Mouse (Mus musculus) limb, embryonic 13.5 days (tissue): Measurements from ENCODE around the gene Wwc1. TPM values are rescaled to one million over a fixed set of nuclear protein-coding genes. Genes with fewer than 3 reads are reported as not detected.
A peak's percentile ranks its signal among the peaks of the same experiment; 100 is the strongest.
"Not testable (repeated sequence)": the region's sequence is repeated elsewhere in the genome, so short reads cannot be mapped to it uniquely, and the experiment has no call there.

Source experiments
- ATAC-seq: fragments of 200-750 bp; cut with Nextera tagmentation; 2 replicates; pipeline ENCODE4 v1.8.0; 2017; ENCODE audit warnings: low read depth, moderate number of reproducible peaks, moderate TSS enrichment; ENCODE audit not compliant: low FRiP score
- H3K27ac ChIP-seq: fragments of 300-500 bp; sonication (generic); 2 replicates; pipeline ENCODE4 v1.5.1; 2015; ENCODE audit warnings: inconsistent platforms, mild to moderate bottlenecking, moderate library complexity
- H3K27me3 ChIP-seq: fragments of 300-500 bp; sonication (generic); 2 replicates; pipeline ENCODE4 v1.6.1; 2015; ENCODE audit warnings: mild to moderate bottlenecking, inconsistent platforms
- H3K36me3 ChIP-seq: fragments of 300-500 bp; sonication (generic); 2 replicates; pipeline ENCODE4 v1.6.1; 2015; ENCODE audit warnings: inconsistent platforms, mild to moderate bottlenecking, moderate library complexity
- H3K4me1 ChIP-seq: fragments of 300-500 bp; sonication (generic); 2 replicates; pipeline ENCODE4 v1.6.1; 2015; ENCODE audit warnings: inconsistent platforms
- H3K4me2 ChIP-seq: fragments of 300-500 bp; sonication (generic); replicated peaks from 2 replicates; pipeline ENCODE4 v1.6.1; 2015; ENCODE audit warnings: inconsistent platforms, mild to moderate bottlenecking, moderate library complexity
- H3K4me3 ChIP-seq: fragments of 300-500 bp; sonication (generic); 2 replicates; pipeline ENCODE4 v1.5.1; 2015; ENCODE audit warnings: moderate library complexity, mild to moderate bottlenecking, inconsistent platforms
- H3K9ac ChIP-seq: fragments of 300-500 bp; sonication (generic); 2 replicates; pipeline ENCODE4 v1.6.1; 2015; ENCODE audit warnings: mild to moderate bottlenecking, inconsistent platforms
- H3K9me3 ChIP-seq: fragments of 300-500 bp; sonication (generic); 2 replicates; pipeline ENCODE4 v1.6.1; 2016; ENCODE audit warnings: inconsistent platforms
- WGBS: fragments of 180-500 bp; shearing (Covaris S2); methylation state at CpG from one replicate; pipeline ENCODE4 v1.1.7; 2015; 5-methylcytosine and 5-hydroxymethylcytosine counted together
- polyA plus RNA-seq: library from polyadenylated mRNA; unstranded; fragments of >200 nt; fragmentation: Nextera tagmentation; extraction: Ambion mirVana; gene quantifications from 2 replicates; pipeline ENCODE4 v1.2.1, GENCODE M21; 2015

Wwc1 gene
- polyA plus RNA-seq, 1 experiment from 2014 or later = 4.6 TPM

DNA sequence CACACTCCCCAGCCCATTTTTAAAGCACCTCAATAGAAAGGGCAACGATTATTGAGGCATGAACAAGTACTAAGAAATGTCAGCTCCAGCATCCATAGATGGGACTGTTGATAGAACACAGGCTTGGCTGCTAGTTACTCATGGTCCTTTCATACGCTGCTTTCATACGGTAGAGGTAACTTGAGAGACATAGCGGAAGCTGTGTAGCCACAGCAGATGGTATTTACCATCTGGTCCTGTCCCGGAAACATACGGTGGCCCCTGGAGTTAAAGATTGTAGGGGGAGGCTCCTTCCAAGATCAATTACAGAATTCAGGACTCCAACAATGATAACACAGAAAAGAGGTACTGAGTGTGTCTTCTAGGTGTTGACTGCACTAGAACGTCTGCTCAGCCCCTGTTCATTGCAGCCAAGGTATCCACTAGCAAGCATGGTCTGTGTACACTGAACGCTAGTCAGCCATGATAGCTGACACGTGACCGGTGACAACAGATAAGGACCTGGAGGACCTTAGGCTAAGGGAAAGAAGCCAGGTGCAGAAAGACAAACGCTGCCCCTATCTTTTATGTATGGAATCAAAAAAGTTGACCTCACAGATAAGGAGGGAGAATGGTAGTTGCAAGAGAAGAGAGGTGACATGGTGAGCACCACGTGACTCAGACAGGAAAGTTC, 122.8 kb downstream of the Wwc1 start:
- Histone ChIP-seq H3K4me2 (no peak overlapping the region), H3K9me3 (no peaks in the 10 kb centered on the region; the same call in 1 of the 2 replicates), H3K36me3 (no peaks in the 10 kb centered on the region), H3K9ac (no peak overlapping the region), H3K4me3 (no peak overlapping the region), H3K27me3 (no peaks in the 10 kb centered on the region), H3K4me1 (no peaks in the 10 kb centered on the region), H3K27ac (no peak overlapping the region)
- no peak for ATAC-seq
- 84% methylated on average over 12 of the region's 12 CpGs for WGBS

DNA sequence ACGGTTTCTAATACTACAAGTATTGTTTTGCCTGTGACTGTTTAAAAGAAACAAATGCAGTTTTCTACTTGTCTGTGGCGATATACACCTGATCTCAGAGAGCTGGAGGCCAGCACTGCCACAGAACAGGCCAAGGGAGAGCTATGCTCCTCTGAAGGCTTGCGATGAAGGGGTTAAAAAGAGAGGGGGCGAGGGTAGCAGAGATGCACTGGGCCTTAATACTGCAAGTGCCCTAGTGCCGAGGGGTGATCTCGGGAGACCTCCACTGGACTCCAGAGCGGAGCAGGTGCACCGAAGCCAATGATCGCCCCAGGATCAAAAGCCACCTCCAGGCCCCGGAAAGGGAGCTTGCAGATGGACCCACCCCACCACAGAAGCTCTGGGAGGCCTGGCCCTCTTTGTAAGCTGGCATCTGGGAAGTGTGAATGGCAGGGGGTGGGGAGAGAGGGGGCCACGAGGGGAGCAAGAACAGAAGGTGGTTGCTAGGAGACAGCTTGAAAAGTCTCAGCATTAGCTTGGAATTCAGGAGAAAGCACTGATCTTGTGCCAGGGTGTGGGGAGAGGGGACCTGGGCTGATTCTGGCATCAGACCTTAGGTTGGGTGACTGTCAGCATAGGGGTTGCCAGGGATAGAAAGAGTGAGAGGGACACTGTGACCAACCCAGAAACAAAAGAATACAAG, 123.8 kb downstream of the Wwc1 start:
- Histone ChIP-seq H3K4me2 (no peak overlapping the region), H3K27me3 (no peaks in the 10 kb centered on the region), H3K36me3 (no peaks in the 10 kb centered on the region), H3K9ac (0 out of 2 replicates have a peak overlapping the region, but pooled peaks have one; percentile 15), H3K4me1 (no peaks in the 10 kb centered on the region), H3K4me3 (no peak overlapping the region), H3K9me3 (no peaks in the 10 kb centered on the region; the same call in 1 of the 2 replicates), H3K27ac (no peak overlapping the region)
- ATAC-seq = no peak
- WGBS = 55% methylated on average over 11 of the region's 11 CpGs

- ATAC-seq = no peak
- WGBS = 84% methylated on average over 7 of the region's 9 CpGs
- no peak overlapping the region for H3K4me2 ChIP-seq
- H3K27me3 ChIP-seq = no peaks in the 10 kb centered on the region
- H3K9ac ChIP-seq = no peak overlapping the region
- no peaks in the 10 kb centered on the region for H3K36me3 ChIP-seq
- no peaks in the 10 kb centered on the region; the same call in 1 of the 2 replicates for H3K9me3 ChIP-seq
- H3K4me3 ChIP-seq = no peak overlapping the region
- H3K4me1 ChIP-seq = no peaks in the 10 kb centered on the region
- no peak overlapping the region for H3K27ac ChIP-seq
Measured at GRCm38 (mm10) chr11:35855567-35855966, 124.8 kb downstream of the Wwc1 start.

DNA sequence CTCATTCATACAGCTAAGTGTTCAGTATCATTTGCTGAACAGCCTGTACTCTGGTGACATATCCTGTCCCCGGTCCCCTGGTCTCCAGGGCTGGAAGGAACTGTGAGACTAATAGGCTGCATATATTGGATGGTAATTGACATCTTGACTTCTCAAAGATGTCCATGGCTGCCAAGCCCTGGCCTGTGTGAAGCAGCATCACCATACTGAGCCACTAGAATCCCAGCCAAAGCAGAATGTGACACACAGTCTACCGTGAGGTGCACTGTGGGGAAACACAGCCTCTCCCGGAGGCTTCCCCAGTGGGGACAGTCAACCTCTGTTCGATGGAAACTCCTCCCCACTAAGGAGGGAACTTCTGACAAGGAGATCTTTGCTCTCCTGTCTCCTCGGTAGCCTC, 125.4 kb downstream of the Wwc1 start:
- no peaks in the 10 kb centered on the region; the same call in 1 of the 2 replicates for H3K36me3 ChIP-seq

GRCm38 (mm10) chr11:35853651-35854050, 126.7 kb downstream of the Wwc1 start:
- Histone ChIP-seq H3K9me3 (no peaks in the 10 kb centered on the region; the same call in 1 of the 2 replicates), H3K27me3 (no peaks in the 10 kb centered on the region), H3K36me3 (no peaks in the 10 kb centered on the region; the same call in 1 of the 2 replicates), H3K27ac (no peak overlapping the region), H3K4me2 (no peak overlapping the region), H3K4me3 (no peak overlapping the region), H3K9ac (no peak overlapping the region), H3K4me1 (no peaks in the 10 kb centered on the region)
- WGBS = 89% methylated on average over 4 of the region's 4 CpGs
- no peak for ATAC-seq

More for the DNA sequence above, 125.4 kb downstream of the Wwc1 start:
- H3K27me3 ChIP-seq = no peaks in the 10 kb centered on the region
- H3K4me1 ChIP-seq = no peaks in the 10 kb centered on the region
- H3K9me3 ChIP-seq = no peaks in the 10 kb centered on the region; the same call in 1 of the 2 replicates
- no peak overlapping the region for H3K4me3 ChIP-seq
- WGBS = 76% methylated on average over 5 of the region's 5 CpGs
- no peak overlapping the region for H3K4me2 ChIP-seq
- H3K27ac ChIP-seq = no peak overlapping the region
- no peak overlapping the region for H3K9ac ChIP-seq
- ATAC-seq = no peak

DNA sequence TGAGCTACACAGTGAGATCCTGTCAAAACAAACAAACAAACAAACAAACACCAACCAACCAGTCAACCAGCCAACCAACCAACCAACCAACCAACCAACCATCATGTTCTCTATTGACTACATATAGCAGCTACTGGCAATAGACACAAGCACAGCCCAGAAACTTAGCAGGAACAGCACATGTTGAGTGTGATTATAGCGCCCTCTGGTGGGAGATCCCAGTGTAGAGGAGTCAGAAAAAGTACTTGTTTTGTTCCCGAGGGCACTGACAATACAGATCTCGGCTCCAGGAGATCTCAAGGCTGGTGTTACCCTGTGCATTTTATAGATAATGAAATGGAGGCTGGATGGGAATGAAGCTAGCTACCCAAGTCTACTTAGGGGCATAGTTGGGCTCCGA, 127.6 kb downstream of the Wwc1 start:
- Histone ChIP-seq H3K4me2 (no peak overlapping the region), H3K4me3 (no peak overlapping the region), H3K27me3 (no peaks in the 10 kb centered on the region), H3K27ac (no peak overlapping the region), H3K9me3 (no peaks in the 10 kb centered on the region; the same call in 1 of the 2 replicates), H3K36me3 (no peaks in the 10 kb centered on the region; the same call in 1 of the 2 replicates), H3K9ac (no peak overlapping the region), H3K4me1 (no peaks in the 10 kb centered on the region)
- 57% methylated on average over 4 of the region's 4 CpGs for WGBS
- ATAC-seq = no peak

- Histone ChIP-seq H3K4me1 (no peaks in the 10 kb centered on the region), H3K4me3 (no peak overlapping the region), H3K27ac (no peak overlapping the region), H3K36me3 (no peaks in the 10 kb centered on the region; the same call in 1 of the 2 replicates), H3K4me2 (no peak overlapping the region), H3K27me3 (no peaks in the 10 kb centered on the region), H3K9me3 (no peaks in the 10 kb centered on the region), H3K9ac (no peak overlapping the region)
- WGBS = 88% methylated on average over 9 of the region's 9 CpGs
- ATAC-seq = no peak
Measured at GRCm38 (mm10) chr11:35844299-35844698, 136.0 kb downstream of the Wwc1 start.

- H3K9me3 ChIP-seq, H3K36me3 ChIP-seq, H3K4me2 ChIP-seq, H3K27me3 ChIP-seq, H3K4me3 ChIP-seq, ATAC-seq, H3K4me1 ChIP-seq, H3K27ac ChIP-seq, H3K9ac ChIP-seq: not testable (repeated sequence)
- WGBS = 86% methylated on average over 4 of the region's 4 CpGs
Measured at GRCm38 (mm10) chr11:35842560-35842959, 137.8 kb downstream of the Wwc1 start.

DNA sequence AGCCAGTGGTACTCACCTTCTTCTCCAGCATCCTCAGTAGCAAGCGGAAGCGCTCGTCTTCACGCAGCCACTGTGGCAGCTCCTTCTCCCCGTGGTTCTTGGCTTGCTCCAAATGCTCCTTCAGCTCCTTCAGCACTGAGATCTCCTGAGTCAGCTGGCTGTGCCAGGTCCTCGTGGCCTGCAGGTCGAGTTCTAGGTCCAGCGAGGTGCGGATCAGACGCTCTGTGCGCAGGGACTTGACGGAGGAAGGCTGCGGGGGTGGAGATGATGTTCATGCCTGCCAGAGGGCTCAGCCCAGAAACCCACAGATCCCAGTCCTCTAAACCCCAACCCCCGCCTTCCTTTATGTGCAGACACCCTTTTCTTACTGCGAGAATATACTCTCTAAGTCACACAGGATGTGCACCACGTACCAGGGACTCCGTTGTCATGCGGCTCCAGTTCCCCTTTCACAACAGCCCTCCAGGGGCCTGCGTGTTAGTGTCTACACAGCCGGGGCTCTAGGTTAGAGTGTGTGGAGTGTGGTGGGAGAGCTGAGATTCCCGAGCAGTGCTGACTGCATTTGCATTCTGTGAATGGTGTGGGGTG, 138.5 kb downstream of the Wwc1 start:
- Histone ChIP-seq H3K27ac (no peak overlapping the region), H3K9me3 (no peaks in the 10 kb centered on the region), H3K9ac (0 out of 2 replicates have a peak overlapping the region, but pooled peaks have one; percentile 1), H3K27me3 (no peaks in the 10 kb centered on the region), H3K4me2 (no peak overlapping the region), H3K4me1 (0 out of 2 replicates have a peak, but pooled peaks cover 2% of the 10 kb centered on the region), H3K36me3 (no peaks in the 10 kb centered on the region; the same call in 1 of the 2 replicates), H3K4me3 (no peak overlapping the region)
- no peak for ATAC-seq
- WGBS = 91% methylated on average over 21 of the region's 21 CpGs

- H3K9ac ChIP-seq, H3K4me3 ChIP-seq, H3K36me3 ChIP-seq, H3K4me1 ChIP-seq, H3K27ac ChIP-seq, ATAC-seq, H3K9me3 ChIP-seq, H3K27me3 ChIP-seq, H3K4me2 ChIP-seq: not testable (repeated sequence)
- WGBS = 88% methylated on average over 4 of the region's 4 CpGs
Measured at GRCm38 (mm10) chr11:35840806-35841205, 139.5 kb downstream of the Wwc1 start.

DNA sequence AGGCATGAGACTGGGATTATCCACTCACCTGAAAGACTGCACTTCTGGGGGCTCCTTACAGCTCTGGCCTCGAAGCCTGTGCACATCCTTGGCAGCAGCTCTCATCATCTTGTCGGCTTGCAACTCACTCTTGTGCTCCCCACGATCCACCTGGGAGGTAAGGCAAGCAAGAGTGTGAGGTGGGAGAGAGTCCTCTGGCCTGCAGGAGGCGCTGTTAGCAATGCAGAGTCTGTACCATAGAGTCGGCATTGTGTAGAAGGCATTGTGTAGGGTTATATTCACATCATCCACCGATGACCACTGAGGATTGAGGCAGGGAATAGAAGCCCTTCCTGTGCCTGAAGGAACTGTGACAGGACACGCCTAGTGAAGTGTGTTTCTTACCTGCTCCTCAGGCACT, 140.0 kb downstream of the Wwc1 start:
- H3K9me3 ChIP-seq = no peaks in the 10 kb centered on the region
- H3K4me3 ChIP-seq = no peak overlapping the region
- no peaks in the 10 kb centered on the region for H3K27me3 ChIP-seq
- 77% methylated on average over 7 of the region's 7 CpGs for WGBS
- no peaks in the 10 kb centered on the region; the same call in 1 of the 2 replicates for H3K36me3 ChIP-seq
- no peak overlapping the region for H3K27ac ChIP-seq
- no peak overlapping the region for H3K9ac ChIP-seq
- no peak for ATAC-seq
- 0 out of 2 replicates have a peak, but pooled peaks cover 2% of the 10 kb centered on the region for H3K4me1 ChIP-seq
- no peak overlapping the region for H3K4me2 ChIP-seq
